Mouse (Mus musculus): ENCODE results near the gene Tspan13. TPM values are rescaled to one million over a fixed set of nuclear protein-coding genes. Genes with fewer than 3 reads are reported as not detected.
A peak's percentile ranks its signal among the peaks of the same experiment; 100 is the strongest.

Gene Tspan13
- polyA plus RNA-seq, 1 experiment from 2014 or later = 204 TPM

- Histone ChIP-seq H3K9me3 (no peaks in the 10 kb centered on the region), H3K36me3 (no peaks in the 10 kb centered on the region), H3K4me3 (no peak overlapping the region), H3K27me3 (ENCODE audit: insufficient read depth, poor library complexity, severe bottlenecking) (no peaks in the 10 kb centered on the region), H3K27ac (no peak overlapping the region), H3K4me1 (replicated peaks) (peaks cover 16% of the 10 kb centered on the region)
- 86% methylated on average over 3 of the region's 3 CpGs for WGBS
- no peak for DNase-seq (ENCODE audit: low spot score)
Observed at GRCm38 (mm10) chr12:35993583-35993982, 48.7 kb downstream of the Tspan13 start.

DNA sequence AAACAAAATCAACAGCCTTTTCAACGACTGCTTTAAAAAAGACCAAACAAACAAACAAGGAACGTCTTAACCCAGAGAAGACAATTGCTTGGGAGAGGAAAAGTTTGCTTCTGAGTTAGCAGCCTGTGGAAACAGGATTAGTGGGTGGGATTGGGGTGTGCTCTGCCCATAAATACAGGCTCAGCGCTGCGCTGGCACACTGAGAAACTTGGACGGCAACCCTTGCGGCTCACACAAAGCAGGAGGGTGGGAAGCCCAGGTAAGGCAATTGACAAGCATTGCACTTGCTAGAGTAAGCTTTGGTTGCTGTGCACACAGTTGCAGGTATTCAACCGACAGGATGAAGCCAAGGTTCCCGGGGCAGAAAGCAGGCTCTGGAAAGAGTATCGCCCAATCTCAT is 49.6 kb downstream of the Tspan13 start, which contains the start of gene Agr2:
TSS of gene Agr2 (plus strand) at position 197 of the 400 bp plus-strand sequence.
- Histone ChIP-seq H3K4me1 (replicated peaks) (peaks cover 16% of the 10 kb centered on the region), H3K27ac (no peak within 1 kb of the TSS), H3K27me3 (ENCODE audit: insufficient read depth, poor library complexity, severe bottlenecking) (no peaks in the 10 kb centered on the region), H3K4me3 (no peak within 1 kb of the TSS), H3K36me3 (no peaks in the 10 kb centered on the region), H3K9me3 (no peaks in the 10 kb centered on the region)
- no peak for DNase-seq (ENCODE audit: low spot score)
- 60% methylated on average over 9 of the region's 9 CpGs for WGBS

- DNase-seq (ENCODE audit: low spot score) = no peak
- 87% methylated on average over 5 of the region's 5 CpGs for WGBS
- Histone ChIP-seq H3K27me3 (ENCODE audit: insufficient read depth, poor library complexity, severe bottlenecking) (no peaks in the 10 kb centered on the region), H3K9me3 (no peaks in the 10 kb centered on the region), H3K27ac (no peak overlapping the region), H3K36me3 (no peaks in the 10 kb centered on the region), H3K4me1 (replicated peaks) (peaks cover 9% of the 10 kb centered on the region), H3K4me3 (no peak overlapping the region)
Observed at GRCm38 (mm10) chr12:35984743-35985142, 57.6 kb downstream of the Tspan13 start.

GRCm38 (mm10) chr12:35983472-35983871 is 58.8 kb downstream of the Tspan13 start:
- WGBS = 97% methylated on average over 9 of the region's 9 CpGs
- no peaks in the 10 kb centered on the region for H3K36me3 ChIP-seq
- H3K27ac ChIP-seq = no peak overlapping the region
- H3K4me3 ChIP-seq = no peak overlapping the region
- no peaks in the 10 kb centered on the region for H3K27me3 ChIP-seq (ENCODE audit: insufficient read depth, poor library complexity, severe bottlenecking)
- DNase-seq (ENCODE audit: low spot score) = no peak
- H3K4me1 ChIP-seq (replicated peaks) = peaks cover 9% of the 10 kb centered on the region
- H3K9me3 ChIP-seq = no peaks in the 10 kb centered on the region

DNA sequence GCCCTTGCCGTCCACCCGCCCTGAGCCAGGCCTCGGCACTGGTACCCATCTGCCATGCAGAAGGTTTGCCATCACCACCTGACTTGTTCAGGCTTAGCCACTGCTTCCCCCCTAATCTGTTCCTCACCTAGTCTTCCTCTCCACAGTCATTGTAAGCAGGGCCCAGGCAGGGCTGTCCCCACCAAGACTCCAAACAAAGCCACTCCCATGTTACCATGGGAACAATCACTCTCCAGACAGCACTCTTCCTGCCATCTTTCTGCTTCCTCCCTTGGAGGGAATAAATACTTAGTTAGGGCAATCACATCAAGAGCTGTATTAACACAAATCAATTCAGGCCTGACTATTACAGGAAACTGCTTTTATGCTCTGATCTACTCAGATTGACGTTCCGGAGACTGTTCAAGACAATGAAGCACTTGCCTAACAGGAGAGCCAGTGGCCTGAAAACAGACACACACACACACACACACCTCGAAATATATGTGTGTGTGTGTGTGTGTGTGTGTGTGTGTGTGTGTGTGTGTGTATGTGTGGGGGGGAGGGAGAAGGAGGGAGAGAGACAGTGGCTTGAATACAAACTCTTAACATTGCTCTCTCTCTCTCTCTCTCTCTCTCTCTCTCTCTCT is 60.5 kb downstream of the Tspan13 start:
- 58% methylated on average over 6 of the region's 6 CpGs for WGBS
- no peaks in the 10 kb centered on the region for H3K9me3 ChIP-seq
- H3K4me3 ChIP-seq = no peak overlapping the region
- peak; percentile 41 for DNase-seq (ENCODE audit: low spot score)
- H3K27ac ChIP-seq = peak overlapping the region; percentile 67
- no peaks in the 10 kb centered on the region for H3K27me3 ChIP-seq (ENCODE audit: insufficient read depth, poor library complexity, severe bottlenecking)
- peaks cover 9% of the 10 kb centered on the region for H3K4me1 ChIP-seq (replicated peaks)
- no peaks in the 10 kb centered on the region for H3K36me3 ChIP-seq

DNA sequence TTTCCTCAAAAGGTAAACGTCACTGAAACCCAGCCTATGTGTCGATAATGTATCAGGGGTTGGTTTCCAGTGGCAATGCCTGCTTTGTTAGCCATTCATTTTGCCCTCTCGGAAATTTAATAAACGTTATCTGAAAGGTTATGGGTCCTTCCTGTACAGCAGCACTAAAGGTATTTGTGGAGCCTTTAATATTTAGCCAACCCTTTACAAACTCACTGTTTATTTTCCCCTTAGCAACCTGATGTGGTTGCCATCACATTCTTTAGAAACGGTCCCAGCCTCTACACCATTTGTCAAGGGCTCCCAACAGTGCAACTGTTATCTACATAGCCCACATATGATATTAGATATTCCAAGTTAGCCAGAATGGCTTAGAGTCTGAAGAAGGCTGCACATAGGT is 62.7 kb downstream of the Tspan13 start:
- 89% methylated on average over 5 of the region's 5 CpGs for WGBS

GRCm38 (mm10) chr12:35977633-35978246 is 64.6 kb downstream of the Tspan13 start:
- H3K36me3 ChIP-seq = no peaks in the 10 kb centered on the region
- no peak overlapping the region for H3K27ac ChIP-seq
- no peaks in the 10 kb centered on the region for H3K27me3 ChIP-seq (ENCODE audit: insufficient read depth, poor library complexity, severe bottlenecking)
- peaks cover 9% of the 10 kb centered on the region for H3K4me1 ChIP-seq (replicated peaks)
- WGBS = 54% methylated on average over 6 of the region's 6 CpGs
- no peaks in the 10 kb centered on the region for H3K9me3 ChIP-seq
- DNase-seq (ENCODE audit: low spot score) = no peak
- H3K4me3 ChIP-seq = no peak overlapping the region

More for the DNA sequence above, 62.7 kb downstream of the Tspan13 start:
- no peak for DNase-seq (ENCODE audit: low spot score)
- H3K9me3 ChIP-seq = no peaks in the 10 kb centered on the region
- H3K36me3 ChIP-seq = no peaks in the 10 kb centered on the region
- no peaks in the 10 kb centered on the region for H3K27me3 ChIP-seq (ENCODE audit: insufficient read depth, poor library complexity, severe bottlenecking)
- H3K4me3 ChIP-seq = no peak overlapping the region
- no peak overlapping the region for H3K27ac ChIP-seq
- peaks cover 9% of the 10 kb centered on the region for H3K4me1 ChIP-seq (replicated peaks)

DNA sequence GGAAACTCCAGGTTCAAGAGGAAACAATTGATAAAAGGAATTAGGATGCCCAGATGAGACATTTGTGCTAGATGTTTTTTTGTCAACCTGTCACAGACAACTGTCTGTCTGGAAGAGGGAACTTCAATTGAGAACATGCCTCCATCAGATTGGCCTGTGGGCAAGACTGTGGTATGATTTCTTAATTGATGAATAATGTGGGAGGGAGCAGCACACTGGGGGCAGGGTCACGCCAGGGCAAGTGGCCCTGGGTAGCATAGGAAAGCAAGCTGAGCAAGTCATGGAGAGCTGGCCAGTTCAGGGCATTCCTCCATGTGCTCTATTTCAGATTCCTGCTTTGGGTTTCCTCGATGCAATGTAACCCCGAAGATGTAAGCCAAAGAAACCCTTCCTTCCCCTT is 66.4 kb downstream of the Tspan13 start:
- Histone ChIP-seq H3K4me3 (no peak overlapping the region), H3K27me3 (ENCODE audit: insufficient read depth, poor library complexity, severe bottlenecking) (no peaks in the 10 kb centered on the region), H3K9me3 (no peaks in the 10 kb centered on the region), H3K27ac (no peak overlapping the region), H3K4me1 (replicated peaks) (no peaks in the 10 kb centered on the region), H3K36me3 (no peaks in the 10 kb centered on the region)
- DNase-seq (ENCODE audit: low spot score) = no peak
- WGBS = 80% methylated on average over 3 of the region's 3 CpGs

- 76% methylated on average over 7 of the region's 7 CpGs for WGBS
- Histone ChIP-seq H3K36me3 (no peaks in the 10 kb centered on the region), H3K4me3 (no peak overlapping the region), H3K27ac (no peak overlapping the region), H3K9me3 (no peaks in the 10 kb centered on the region), H3K4me1 (replicated peaks) (no peaks in the 10 kb centered on the region), H3K27me3 (ENCODE audit: insufficient read depth, poor library complexity, severe bottlenecking) (no peaks in the 10 kb centered on the region)
- no peak for DNase-seq (ENCODE audit: low spot score)
Observed at GRCm38 (mm10) chr12:35966768-35967141, 75.5 kb downstream of the Tspan13 start.

GRCm38 (mm10) chr12:35966098-35966767 is 76.1 kb downstream of the Tspan13 start:
- Histone ChIP-seq H3K36me3 (no peaks in the 10 kb centered on the region), H3K4me3 (no peak overlapping the region), H3K9me3 (no peaks in the 10 kb centered on the region), H3K27me3 (ENCODE audit: insufficient read depth, poor library complexity, severe bottlenecking) (no peaks in the 10 kb centered on the region), H3K27ac (no peak overlapping the region), H3K4me1 (replicated peaks) (no peaks in the 10 kb centered on the region)
- DNase-seq (ENCODE audit: low spot score) = no peak
- WGBS = 59% methylated on average over 7 of the region's 7 CpGs

Other genes with a start within 250 kb of the Tspan13 start
- gene Agr3, start 116.9 kb downstream of the Tspan13 start, polyA plus RNA-seq (2016; fragmentation: Nextera tagmentation; extraction: Ambion mirVana) = not detected in 2 replicates
- 0.36 TPM in 1 of 2 replicates, not detected in the other for gene Agr2, start 49.6 kb downstream of the Tspan13 start, polyA plus RNA-seq (2016; fragmentation: Nextera tagmentation; extraction: Ambion mirVana)
- 20.5 and 23.3 TPM in 2 replicates for gene Ankmy2, start 114.6 kb upstream of the Tspan13 start, polyA plus RNA-seq (2016; fragmentation: Nextera tagmentation; extraction: Ambion mirVana)
- gene Bzw2, start 115.6 kb upstream of the Tspan13 start, polyA plus RNA-seq (2016; fragmentation: Nextera tagmentation; extraction: Ambion mirVana) = 258 and 260 TPM in 2 replicates
- not detected in 2 replicates for gene Lrrc72, start 210.9 kb upstream of the Tspan13 start, polyA plus RNA-seq (2016; fragmentation: Nextera tagmentation; extraction: Ambion mirVana)